Mouse (Mus musculus) lung, postnatal 36 days (tissue): ENCODE measurements around the gene Rsc1a1.

ENCODE experiments used
- DNase-seq: peaks from one replicate; pipeline ENCODE4 v3.0.0; 2022; ENCODE audit warnings: mixed read lengths

Rsc1a1 gene

DNA sequence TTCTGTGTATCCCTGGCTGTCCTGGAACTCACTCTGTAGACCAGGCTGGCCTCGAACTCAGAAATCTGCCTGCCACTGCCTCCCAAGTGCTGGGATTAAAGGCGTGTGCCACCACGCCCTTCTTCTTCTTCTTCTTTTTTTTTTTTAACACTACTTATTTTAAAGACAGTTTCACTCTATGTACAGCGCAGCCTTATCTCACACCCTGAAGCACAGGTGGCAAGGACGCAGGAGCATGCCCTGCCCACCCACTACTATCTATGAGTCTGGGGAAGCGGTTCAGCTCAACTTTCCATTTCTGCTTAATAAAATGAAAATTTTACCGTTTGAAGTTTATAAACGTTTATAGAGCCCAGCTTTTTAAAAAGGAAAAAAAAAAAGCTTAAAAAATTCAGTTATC is 3.1 kb upstream of the Rsc1a1 start:
- DNase-seq, result no peak

DNA sequence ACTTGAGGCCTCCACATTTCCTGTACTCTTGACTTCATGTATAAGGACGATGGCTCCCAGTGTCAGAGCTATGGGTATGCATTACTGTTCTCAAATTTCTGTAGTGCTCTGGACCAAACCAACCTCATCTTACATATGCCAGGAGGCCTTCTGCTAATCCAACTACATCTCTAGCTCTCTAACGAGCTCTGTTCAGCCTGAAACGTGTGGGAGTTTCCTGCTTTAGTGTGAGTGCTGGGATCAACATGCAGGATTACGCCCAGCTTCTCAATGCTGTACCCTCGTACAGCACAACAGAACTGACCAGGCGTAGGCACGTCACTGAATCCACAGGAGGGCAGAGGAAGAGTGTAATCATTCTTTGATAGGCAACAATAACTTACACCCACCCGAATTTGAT is 1.1 kb upstream of the Rsc1a1 start:
- DNase-seq, result no peak

DNA sequence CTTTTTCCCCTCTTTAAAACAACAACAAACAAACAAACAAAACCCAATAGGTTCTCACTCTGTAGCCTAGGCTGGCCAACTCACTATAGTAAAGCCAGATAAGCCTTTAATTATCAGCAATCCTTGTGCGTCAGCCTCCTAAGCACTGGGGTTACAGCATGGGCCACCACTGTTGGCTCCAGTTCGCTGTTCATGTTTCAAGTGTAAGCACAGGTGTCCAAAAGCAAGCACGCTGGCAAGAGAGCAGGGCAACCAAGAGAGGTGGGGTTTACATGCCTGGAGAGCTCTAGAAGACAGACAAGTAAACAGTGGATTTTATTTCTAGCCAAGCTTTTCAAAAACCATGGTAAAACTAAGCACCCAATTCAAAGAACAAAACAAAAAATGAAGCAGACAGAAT is 694 bp upstream of the Rsc1a1 start:
- peak; percentile 73 for DNase-seq

DNA sequence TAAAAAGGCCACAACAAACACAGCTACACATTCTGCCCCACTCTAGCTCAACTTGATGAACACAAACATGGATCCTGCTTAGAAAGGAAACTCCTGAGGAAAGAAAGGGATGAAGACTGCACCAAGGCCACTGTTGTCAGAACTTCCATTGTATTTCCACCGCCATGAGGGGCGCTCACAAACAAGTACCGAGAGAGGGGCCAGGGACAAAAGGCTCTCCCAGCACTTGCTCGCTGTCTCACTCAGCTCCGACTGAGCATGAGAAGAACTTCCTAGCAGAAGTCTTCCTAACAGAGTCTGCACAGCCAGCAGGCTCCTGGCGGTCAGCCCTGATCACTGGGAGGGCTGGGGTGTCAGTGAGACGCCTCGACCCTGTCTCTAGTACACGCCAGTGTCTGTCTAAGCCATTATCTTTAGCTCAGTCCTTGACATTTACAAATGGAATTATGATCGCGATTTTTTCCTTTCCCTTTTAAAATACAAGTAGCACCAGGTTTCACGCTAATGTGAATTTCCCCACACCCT is 2.6 kb downstream of the Rsc1a1 start:
- DNase-seq, result peak; percentile 48

DNA sequence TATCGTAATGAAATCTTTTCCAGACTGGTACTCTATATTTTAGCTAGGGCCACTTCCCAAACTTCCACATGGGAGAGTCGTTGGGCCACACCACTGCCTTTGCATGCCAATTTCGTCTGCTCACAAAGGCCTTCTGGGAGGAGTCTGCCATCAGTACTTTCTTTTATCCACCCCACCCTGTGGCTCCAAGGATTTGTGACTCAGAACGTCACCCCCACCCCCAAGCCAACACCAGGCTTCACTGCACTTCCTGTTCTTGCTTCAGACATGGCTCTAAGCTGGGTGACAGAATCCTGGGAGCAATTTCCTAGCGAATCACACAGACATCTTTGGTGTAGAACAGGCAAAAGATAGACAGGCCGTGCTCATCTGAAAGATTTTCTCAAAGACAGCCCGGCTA is 3.6 kb downstream of the Rsc1a1 start:
- DNase-seq, result peak; percentile 68

DNA sequence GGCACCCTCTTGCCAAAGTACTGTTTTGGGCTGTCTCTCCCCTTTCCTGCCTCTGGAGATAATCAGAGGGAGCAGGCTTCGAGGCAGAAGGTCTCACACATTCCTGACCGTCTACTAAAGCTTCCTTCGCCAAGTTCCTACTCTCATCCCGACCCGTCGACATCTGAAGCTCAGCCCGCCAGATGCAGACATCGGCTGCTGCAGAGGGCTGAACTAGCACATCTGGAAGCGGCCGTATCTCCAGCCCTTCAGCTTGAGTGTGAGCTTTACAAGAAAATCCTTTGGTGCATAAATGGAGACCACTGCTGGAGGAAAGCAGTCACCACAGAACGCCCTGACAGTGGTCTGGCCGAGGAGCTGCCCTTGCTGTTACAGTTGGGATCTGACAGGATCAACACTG is 4.5 kb downstream of the Rsc1a1 start:
- DNase-seq, result no peak

DNA sequence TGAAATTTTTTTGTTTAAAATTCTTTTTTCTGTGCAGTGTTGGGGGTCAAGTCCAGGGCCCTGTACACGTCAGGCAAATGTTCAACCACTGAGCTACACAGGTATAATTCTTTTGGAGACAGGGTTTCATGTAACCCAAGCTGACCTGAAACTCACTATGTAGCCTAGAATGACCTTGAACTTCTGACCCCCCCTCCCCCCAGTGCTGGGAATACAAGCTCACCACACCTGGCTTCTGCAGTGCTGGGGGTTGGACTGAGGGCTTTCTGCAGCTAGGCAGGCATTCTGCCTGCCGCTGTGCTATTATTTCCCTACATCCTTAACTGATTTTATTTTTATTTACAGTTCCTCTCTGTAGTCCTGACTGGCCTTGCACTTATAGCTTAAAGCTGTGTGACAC is 6.4 kb downstream of the Rsc1a1 start:
- no peak for DNase-seq

DNA sequence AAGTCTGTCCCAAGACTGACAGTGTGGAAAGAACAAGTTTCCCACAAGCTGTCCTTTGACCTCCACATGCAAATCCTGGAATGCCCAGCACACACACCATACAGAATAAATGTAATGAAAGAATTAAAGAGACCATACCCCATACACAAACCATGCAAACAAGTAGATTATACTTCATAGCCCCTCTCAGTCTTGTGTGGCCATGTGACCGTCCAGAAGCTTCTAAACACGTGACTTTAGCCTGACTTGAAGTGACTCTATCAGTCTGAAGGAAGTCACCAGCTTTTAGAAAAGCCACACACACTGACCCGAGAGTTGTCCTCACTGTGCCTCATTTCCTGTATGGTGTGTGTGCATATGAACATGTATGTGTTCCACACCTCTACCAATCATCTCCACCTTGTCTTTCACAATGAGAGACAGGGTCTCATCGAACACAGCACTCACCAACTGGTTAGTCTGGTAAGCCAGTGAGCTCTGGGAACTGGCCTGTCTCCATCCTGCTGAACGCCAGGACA is 8.9 kb downstream of the Rsc1a1 start:
- DNase-seq, result no peak

DNA sequence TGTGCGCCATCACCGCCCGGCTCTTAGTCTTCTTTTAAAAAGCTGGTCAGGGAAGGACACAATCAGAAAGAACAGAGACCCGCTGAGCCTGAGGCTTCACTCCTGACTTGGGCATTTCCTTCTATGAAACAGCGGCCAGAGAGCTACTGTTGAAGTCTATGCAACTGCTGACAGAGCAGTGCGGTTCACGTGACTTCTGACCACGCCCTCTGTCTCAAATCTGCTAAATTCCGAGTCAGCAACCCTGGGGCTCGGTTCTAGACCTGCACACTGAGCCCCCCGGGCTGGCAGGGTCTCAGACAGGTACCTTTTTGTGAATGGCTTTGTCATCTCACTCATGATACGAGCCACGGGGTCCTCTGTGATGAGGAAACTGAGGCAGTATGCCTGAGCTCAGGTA is 13.1 kb downstream of the Rsc1a1 start:
- no peak for DNase-seq

DNA sequence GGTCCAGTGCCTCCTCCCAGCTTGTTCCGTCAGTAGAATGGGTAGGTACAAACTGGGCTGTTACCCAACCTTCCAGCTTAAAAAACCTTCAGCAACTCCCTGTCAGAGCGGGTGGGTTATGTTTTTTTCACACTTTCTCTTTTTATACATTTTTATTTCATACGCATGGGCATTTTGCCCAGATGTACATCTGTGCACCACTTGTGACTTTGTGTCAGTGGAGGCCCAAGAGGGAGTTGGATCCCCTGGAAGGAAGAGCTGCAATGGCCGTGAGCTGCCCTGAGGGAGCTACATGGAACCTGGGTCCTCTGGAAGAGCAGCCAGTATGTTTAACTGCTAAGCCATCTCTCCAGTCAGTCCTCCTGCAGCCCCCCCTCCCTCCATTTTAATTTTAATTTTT is 14.0 kb downstream of the Rsc1a1 start:
- no peak for DNase-seq

DNA sequence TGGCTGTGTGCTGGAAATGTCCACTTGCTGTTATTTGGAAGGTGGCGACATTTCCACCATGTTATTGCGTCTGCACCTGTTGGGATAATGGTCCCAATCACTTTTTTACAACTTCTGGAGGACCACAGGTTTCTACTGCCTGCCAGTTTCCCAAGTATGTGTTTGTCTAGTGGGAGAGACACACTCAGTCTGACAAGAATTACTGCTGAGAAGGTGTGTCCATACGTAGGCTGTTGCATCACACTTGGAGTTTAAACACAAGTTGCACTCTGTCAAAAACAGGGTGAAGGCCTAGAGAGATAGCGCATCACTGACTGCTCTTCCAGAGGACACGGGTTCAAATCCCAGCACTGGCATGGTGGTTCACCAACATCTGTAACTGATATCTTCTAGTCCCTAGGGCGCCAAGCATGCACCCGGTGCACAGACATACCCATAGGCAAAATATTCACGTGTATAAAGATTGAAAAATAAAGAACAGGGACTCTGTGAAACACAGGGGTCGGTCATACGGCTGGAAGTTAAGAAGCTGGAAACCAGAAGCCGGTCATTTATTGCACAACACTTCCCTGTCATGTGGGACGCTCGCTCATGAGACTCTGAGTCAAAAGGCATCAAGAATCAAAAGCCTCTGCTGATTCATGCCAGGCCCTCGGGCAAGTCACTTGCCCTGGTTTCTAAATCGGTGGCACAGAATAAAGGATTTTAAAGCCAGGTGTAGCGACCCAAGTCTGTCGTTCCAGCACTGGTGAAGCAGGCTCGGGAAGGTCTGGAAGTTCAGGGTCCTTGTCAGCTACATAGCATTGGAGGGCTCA is 15.3 kb downstream of the Rsc1a1 start:
- DNase-seq, result peak; percentile 86

DNA sequence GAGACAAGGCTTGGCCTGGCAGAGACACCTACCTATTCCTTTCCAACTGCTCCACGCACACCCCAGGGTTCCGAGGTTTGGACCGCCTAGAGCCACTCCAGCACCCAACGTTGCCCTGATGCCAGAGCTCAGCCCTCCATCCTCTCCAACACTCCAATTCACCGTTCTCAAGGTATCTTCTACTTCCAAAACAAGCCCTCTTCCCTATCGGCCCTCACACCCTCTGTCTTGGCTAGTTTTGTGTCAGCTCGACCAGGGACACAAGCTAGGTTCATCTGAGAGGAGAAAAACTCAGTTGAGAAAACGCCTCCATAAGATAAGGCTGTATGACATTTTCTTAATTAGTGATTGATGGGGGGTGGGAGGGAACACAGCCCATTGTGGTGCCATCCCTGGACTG is 20.6 kb downstream of the Rsc1a1 start, which contains the start of gene Plekhm2:
Plekhm2 (minus strand) TSS at position 101 of the 400 bp plus-strand sequence.
- no peak for DNase-seq

DNA sequence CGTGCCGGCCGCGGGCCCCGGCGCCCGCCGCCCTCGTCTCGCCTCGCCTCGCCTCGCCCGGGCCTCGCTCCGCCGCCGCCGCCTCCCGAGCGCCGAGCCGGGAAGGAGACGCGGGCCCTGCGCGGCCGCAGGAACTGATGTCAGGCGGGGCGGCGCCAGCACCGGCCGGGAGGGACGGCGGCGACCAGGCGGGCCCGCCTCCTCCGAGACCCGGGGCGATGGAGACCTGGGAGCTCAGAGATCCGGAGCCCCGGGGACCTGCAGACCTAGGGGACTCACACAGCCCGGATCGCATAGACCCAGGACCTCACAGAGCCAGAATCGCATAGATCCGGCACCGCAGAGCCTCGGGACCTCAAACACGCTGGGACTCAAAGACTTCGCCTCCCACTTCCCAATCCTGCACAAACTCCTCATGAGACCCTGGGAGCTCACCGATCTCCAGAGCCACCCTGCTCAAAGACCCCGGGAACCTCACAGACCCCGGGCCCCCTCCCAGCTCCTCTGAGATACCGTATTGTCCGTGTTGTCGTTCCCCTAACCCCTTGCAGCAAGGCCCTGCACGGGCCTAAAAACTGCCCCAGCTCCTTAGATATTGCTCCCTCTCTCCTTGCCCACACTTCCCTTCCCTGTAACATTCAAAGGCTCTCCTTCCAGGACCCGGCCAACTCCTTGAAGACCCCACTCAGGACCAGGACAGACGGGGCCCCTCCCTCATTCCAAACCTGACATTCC is 21.2 kb downstream of the Rsc1a1 start:
- peak; percentile 82 for DNase-seq

DNA sequence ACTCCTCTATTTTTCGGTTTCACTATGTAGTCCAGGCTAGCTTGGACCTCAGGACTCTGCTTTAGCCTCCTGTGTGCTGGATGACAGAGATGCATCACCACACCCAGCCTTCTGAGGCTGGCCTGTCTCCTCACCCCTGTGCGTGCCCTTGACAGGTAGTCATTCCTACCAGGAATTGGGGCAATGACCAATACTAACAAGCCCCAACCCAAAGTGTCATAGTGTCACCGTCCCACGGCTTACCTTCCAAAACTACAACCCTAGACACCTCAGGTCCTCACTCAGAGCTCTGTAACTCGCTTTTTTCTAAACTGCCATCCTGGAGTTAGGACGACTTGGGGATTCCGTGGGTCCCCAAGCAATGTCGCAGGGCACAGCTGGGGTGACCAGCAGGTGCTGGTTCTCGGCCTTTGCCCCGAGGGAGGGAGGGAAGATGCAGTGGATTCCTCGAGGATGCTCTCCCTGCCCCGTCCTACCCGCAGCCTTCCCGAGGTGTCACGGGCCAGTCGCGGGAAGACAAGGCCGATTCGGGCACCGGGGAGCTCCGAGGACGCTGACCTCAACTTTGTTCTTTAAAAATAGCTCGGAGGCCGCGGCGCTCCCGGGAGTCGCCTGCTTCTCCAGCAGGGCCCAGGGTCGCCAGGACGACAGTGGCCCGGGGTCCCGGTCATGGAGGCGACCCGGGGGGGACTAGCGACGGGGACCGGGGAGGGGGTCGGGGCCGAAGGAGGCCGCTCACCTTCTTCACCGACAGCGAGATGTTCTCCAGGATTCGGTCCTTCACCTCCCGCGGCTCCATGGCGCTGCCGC is 22.1 kb downstream of the Rsc1a1 start:
- DNase-seq, result no peak

DNA sequence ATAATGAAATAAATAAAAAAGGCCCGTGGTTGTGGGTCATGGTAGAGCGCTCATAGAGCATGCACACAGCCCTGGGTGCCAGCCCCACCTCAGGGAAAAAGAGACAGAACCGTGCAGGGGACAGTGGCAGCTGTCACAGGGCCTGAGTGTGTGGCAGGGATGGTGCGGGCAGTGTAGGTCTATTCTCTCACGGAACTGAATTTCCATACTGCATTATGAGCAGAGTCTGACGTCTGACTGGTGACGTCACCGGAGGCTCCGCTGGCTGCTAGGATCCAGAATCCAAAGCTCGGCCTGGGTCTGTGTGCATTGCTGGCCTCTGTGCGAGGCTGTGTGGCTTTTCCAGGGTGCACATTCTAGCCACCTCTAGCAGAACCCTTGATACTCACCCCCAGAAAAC is 24.5 kb downstream of the Rsc1a1 start:
- DNase-seq, result no peak

DNA sequence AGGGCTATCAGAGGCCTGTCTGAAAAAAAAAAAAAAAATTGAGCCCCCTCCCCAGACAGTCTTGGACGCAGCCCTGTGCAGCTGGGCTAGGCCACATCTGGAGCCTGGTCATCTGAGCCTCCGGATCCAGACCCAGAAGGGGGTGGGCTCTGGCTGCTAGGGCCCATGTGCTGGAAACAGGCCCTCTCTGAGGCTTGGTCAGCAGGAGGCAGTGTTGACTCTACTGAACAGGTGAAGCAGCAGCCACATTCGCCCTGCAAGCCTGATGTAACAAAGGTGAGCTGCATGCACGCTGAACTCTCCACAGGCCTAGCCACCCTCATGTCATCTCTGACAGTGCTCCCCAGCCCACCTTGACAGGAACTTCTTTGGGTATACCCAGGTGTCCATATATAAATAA is 25.7 kb downstream of the Rsc1a1 start:
- DNase-seq, result peak; percentile 56

DNA sequence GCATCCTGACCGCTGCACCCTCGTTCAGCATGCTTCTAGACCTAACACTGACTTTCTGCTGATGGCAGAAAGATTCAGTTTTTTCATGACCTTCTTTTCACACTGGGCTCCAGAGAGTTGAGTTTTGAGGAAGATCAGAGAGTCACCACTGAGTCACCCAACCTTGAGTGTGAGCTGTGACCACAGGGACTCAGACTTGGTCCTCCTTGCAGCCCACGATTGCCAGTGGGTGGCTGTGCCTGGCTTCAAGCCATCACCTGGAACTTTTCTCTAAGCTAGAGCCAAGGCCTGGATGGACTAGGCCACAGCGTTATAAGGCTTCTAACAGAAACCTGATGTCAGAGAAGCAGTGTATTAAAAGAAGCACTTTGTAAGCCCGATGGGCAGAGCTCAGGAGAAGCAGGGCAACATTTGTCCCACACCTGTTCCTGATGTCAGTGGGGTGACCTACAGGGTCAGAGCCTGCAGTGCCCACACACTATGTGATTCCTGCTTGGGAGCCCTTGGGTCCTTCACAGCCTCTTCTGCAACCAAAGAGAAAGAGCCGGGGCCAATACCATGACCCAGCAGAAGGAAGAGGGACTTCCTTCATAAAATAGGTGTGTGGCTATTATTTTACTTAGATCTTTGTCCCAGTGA is 26.4 kb downstream of the Rsc1a1 start:
- DNase-seq, result no peak

DNA sequence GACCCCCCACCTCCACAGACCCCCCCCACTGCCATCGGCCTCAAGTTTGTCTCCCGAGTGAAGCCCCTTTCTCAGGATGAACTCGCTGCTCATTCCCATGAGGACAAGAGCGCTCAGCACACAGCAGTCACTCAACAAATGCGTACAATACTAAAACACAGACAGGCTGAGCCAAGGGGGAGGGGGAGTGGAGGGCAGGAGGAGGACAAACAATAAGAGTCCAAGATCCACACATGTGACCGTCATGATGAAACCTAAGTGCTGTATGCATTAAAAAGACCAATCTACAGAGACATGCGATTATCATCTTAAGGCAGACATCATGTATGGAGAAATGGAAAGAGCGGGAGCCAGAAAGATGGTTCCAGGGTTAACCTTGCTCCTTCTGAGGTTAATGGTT is 28.5 kb downstream of the Rsc1a1 start:
- no peak for DNase-seq

DNA sequence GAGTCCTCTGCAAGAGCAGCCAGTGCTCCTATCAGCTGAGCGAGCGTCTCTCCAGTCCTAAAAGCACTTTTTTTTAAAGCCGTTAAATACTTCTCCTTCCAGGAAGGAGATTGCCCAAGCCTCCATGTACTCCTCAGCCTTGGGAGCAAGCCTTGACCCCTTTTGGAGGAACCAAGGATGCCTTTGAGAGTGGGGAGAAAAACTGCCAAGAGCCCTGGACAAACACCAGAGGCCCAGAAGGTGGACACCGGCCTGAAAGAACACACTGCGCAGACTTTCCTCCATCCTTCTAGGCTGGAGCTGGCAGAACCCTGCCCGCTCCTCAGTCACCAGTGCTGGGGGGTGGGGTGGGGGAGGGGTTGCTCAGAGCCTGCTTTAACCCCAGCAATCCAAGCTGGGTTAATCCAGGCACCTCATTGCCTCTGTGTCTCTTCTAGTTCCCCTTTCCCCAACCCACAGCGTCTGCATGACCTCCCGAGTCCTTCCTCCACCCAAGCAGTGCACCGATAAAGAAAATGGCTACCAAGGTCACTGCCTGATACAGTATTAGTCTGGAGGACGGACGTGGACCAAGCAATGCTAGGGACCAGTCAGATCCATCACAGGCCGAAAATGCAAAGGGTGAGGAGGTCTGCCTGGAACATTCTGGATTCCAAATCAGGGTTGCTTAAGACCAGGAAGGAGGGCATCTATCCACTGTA is 29.3 kb downstream of the Rsc1a1 start:
- DNase-seq, result peak; percentile 82

DNA sequence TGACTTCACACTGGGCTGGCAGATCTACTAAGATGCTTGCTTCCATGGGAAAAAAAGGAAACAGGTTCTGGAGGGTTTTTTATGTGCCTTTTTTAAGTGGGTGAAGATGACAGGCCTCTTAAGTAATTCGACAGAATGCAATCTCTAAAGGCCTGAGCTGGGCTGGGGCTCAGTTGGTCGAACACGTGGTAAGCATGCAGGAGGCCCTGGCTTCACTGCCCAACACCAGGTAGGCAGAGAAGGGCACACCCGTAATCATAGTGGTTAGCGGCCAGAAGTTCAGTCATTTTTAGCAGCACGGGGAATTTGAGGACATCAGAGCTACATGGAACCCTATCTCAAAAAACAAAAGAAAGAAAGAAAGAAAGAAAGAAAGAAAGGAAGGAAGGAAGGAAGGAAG is 30.9 kb downstream of the Rsc1a1 start:
- DNase-seq, result no peak

DNA sequence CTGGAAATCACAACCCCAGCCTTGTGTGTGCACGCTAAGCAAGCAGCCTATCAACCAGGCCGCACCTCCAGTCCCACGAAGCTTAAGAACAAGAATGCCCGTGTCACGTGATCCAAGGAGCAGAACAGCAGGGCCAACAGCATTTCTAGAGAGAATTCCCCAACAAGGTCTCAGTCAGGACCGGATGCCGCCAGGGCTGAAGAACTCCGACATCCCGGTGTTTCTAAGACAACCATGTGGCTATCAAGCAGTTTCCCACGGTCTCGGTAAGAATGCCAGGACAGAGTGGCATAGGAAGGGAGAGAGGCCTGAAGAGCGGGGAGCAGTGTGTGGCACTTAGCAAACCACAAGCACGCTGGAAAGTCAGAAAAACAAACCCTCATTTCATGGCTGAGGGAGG is 31.6 kb downstream of the Rsc1a1 start:
- peak; percentile 67 for DNase-seq

DNA sequence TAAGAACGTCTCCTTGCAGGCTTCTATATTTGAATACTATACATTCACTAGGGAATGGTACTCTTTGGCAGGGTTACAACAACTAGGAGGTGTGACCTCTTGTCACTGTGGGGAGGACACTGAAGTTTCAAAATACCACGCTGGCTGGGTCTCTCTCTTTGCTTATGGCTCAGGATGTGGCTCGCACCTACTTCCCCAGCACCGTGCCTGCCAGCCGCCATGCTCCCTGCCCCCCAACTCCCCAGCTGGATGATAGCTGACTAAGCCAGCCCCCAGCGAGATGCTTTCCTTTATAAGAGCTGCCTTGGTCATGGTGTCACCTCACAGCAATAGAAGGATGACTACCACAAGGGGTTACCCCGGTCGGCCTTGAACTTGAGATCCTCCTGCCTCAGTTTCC is 32.4 kb downstream of the Rsc1a1 start:
- no peak for DNase-seq
